Mouse (Mus musculus): Measurements from ENCODE around the gene Dzip3. TPM values are rescaled to one million over a fixed set of nuclear protein-coding genes. Genes with fewer than 3 reads are reported as not detected.

The Dzip3 gene
- 10 to 100 TPM; 12.3 to 15.0 TPM for total RNA-seq (2021)

DNA sequence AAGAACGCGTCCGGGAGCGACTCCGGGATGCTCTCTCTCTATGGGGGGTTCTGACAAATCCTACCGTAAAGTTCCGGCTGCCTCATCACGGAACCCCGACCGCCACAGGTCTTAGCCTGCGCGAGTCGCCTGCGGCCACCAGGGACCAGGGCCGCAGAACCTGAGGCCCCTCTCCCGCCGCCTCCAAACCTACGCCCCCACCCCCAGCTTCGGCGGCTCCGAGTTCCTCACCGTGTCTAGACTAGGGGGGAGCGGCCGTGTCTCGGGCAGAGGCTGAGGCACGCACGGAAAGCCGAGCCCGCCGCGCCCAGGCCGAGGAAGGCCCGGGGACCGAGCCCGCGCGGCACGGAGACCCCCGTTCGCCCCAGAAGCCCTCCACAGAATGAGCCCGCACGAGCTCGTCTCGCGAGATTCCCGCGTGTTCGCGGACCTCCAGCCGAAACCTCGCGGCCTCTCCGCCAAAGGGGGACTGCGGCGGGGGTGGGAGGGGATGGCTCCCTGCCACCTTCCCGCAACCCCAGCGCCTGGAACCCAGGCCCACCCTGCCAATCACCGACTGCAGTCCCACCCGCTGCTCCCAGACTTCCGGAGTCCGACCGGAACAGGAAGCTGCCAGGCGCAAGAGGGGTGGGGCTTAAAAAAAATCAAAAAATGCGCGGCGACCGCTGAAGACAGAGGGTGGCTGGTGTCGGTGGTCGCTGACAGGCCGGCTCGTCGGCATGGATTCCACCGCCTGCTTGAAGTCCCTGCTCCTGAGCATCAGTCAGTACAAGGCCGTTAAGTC, at the start of gene Dzip3, which contains the start of gene Cip2a:
Gene Dzip3, minus strand, starts transcription at position 607 of the 784 bp plus-strand sequence.
Gene Cip2a, plus strand, starts transcription at position 627 of the 784 bp plus-strand sequence.
- DNase-seq = peak; percentile 95

DNA sequence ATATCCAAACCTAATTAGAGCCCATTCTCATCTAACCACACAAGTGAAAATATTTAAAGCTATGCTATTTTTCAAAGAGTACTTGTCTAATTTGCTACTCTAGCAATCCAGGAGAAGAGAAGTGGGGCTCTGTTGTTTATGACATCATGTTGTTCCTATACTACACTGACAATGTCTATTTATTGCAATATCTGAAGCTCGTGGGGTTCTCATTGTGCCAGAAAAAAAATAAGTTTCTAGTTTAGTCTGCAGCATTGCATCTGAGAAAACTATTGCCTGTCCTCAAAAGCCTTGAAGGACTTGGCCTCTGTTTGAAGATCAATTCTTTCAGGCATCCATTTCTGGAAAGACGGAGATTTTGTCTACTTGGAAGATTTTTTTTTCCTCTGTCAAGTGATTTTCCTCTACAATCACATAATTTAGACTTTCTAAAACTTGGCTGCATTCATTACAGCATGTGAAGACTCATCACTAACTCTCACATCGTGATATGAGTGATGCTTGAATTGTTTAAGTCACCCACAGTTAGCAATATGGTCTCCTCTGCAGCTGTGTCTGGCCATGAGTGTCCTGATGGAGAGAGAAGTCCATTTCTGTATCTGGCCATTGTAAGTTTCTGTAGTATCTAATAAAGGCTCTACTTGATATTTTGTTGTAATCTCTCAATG, 46.7 kb upstream of the Dzip3 start:
- DNase-seq = no peak

DNA sequence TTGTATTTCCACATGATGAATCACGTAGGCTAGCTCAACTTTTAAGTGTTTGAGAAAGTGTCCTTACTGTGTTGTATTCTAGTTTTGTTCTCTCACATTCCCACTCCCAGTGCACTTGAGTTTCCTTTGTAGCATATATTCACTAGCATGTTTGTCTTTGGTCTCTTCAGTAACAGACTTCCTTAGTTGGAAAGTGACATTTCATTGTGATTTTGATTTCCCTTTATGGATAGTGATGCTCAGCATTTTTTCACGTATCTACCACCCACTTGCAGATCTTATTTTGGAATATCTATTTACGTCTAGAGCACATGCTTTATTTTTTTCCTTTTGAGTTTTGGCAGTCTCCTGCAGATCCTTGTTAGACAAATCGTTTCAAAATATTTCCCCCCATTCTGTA, 43.8 kb upstream of the Dzip3 start:
- DNase-seq = no peak

DNA sequence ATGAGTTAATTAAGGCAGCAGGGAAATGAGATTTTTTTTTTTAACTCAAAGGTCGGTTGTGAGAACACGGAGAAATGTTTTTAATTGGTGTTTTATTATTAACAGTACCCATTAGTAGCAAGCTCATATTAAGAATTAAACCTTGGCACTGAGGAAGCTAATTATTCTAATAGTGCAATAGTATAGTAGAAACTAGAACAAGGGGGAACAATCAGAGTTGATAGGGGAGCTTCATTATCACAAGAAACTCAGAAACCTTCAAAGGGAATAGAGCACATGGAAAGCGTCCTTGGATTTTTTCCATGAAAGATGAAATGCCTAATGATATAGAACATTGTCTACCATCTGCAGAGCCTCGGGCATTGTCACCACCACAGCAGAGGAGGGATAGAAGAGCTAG, 41.9 kb upstream of the Dzip3 start:
- DNase-seq = no peak

DNA sequence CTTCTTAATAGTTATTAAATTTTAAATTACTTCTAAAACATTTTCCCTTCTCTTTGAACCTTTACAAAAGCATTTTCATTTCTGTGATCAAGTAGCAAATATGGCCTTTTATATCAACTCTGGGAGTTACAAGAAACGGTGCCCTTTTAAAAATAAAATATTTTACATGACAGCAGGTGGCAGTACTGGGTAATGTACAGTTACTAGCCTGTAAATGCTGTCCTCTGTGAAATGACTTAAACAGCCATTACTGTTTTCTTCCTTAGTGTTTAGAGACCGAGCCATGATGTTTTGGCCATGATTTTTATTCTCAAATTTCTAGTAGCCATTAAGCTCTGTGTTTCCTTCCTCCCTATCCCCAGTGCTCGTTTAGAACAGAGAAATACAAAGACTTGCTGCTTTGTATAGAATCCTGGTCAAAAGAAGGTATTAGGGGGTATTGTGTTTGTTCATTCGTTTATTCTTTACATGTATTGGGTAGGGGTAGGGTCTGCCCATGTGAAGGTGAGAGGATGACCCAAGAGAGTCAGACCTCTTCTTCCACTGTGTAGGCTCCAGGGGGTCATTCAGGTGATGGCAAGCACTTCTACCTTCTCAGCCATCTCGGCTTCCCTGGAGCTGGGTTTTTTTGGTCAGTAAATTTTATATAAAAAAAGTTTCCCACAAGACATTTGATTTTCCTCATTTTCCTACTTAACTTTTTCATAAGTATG, 22.8 kb upstream of the Dzip3 start:
- DNase-seq = no peak

DNA sequence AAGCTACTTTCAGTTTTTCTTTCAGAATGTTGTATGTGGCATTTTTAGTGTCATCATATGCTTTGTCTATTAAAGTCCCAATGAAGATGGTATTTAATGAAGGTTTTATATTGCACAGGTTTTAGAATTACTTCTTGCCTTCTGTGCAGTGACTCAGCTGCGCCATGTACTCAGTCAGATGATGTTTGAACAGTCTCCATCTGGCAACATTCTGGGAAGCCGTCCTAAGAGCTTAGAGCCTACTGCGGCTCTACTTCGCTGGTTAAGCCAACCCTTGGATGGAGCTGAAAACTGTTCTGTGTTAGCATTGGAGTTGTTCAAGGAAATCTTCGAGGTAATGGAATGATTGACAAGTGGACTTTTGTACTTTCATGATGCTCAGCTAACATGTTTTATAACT, 10.2 kb upstream of the Dzip3 start:
- no peak for DNase-seq

DNA sequence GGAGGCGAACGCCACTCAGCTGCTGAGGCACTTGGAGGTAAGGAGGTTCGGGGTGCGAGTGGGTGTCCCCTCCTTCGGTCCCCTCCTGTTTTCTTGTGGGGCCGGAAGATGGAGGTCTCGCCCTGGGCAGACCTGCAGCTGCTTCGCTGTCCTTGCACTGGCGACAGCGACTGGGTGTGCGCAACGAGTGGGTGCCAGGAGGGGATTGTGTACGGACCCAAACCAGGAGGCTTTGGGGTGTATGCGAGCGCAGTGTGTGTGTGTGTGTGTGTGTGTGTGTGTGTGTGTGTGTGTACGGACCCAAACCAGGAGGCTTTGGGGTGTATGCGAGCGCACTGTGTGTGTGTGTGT, 353 bp upstream of the Dzip3 start:
- DNase-seq = no peak

DNA sequence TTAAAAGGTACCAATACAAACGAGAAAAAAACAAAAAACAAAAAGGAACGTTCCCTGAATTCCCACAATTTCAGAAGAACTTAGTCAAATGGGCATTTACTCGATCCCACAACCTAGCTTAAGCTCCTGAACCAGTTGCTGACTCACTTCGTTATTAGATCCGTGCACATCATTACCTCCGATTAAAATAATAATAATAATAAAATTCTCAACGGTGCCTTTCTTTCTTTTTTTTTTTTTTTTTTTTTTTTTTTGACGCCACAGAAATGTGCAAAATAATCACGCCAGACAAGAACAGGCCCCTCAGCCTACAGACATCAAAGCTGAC, 770 bp downstream of the Dzip3 start:
- no peak for DNase-seq

DNA sequence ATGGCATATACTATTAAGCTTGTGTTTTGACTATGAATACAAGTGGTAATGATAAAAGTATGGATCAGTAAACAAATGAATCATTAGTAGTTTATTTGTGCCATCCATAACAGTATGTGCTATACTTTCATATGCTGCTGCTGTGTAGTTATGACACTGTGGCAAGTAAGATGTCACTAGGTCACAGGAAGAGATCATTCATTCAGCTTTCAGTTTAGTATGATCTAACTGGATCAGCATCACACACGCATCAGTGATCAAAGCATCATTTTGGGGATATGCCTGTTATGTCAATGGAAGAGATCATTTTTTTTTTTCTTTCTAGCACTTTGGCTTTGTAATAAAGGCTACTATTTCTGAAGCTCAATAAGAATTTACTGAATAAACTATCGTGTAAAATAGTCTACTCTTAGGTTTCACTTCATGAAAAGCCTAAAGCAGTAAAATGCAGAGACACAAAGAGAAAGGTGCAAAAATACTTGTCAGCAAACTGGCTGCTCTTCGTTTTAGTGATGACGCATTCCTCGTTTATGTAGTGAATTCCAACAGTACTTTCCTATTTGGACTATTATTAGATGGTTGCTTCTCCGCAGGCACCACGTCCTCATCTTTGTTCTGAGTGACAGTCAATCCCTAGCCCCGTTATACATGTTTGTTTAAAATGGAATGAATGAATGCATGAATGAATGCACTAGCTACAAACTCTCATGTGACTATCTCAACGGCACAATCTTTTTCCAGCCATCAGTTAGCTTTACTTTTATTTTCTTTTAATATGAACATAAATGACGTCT, 1.3 kb downstream of the Dzip3 start:
- no peak for DNase-seq

GRCm38 (mm10) chr16:48989700-48990099, 4.3 kb downstream of the Dzip3 start:
- no peak for DNase-seq

GRCm38 (mm10) chr16:48985034-48985627, 8.8 kb downstream of the Dzip3 start:
- DNase-seq = no peak

DNA sequence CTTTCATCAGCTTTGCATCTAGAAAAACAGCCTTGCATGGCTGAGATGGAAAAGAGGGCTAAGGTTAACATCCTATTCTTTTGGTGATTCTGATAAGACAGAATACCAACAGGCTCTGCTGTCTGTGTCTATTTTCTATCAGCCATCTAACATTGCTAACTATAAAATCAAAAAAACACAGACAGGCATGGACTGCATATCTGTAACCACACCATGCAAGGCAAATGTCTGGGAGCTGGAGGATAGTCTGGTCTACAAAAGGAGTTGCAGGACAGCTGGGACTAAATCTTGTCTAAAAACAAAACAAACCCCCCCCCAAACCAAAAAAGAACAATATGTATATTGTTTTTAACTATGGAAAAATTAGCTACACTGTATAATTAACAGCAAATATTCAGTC, 14.0 kb downstream of the Dzip3 start:
- no peak for DNase-seq

- no peak for DNase-seq
These were observed 20.4 kb downstream of the Dzip3 start for GRCm38 (mm10) chr16:48973548-48973947.

- DNase-seq = no peak
These were observed 21.0 kb downstream of the Dzip3 start for GRCm38 (mm10) chr16:48972996-48973395.

DNA sequence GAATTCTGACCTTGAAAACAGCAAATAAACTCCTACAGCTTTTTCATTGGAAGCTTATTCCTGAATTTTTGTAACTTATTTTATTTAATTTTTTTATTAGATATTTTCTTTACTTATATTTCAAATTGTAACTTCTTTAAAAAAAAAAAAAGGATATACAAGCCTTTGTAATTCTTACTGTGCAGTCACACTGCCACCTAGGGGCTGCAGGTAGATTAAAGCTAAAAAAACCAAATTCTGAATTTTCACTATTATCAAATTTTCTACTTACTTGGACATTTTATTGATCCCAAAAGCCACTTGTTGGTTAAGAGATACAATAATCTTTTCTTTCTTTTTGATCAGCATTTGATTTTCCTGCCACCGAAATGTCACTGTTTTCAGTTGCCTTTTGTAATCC, 52.2 kb downstream of the Dzip3 start:
- DNase-seq = peak; percentile 22

GRCm38 (mm10) chr16:48923724-48924123, 70.2 kb downstream of the Dzip3 start:
- no peak for DNase-seq

- DNase-seq = no peak
These were observed 80.8 kb downstream of the Dzip3 start for GRCm38 (mm10) chr16:48913206-48913605.

- DNase-seq = no peak
These were observed 82.8 kb downstream of the Dzip3 start for GRCm38 (mm10) chr16:48911184-48911583.

DNA sequence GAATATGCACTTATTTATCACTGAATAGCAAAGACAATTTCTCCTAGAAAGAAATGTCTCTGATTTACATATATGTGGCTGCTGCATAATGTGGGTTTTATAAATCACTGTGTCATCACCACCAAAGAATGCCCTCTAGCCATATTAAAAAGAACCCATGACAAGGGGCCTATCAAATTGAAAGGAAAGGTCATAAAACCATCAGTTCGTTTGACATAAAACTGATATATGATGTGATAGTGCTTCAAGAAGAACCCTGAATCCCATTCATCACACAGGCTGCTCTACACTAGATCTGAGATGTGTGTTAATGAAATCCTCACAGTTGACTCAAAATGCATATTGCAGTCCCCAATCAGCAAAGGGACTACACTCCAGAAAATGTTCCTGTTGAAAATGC, 94.1 kb downstream of the Dzip3 start:
- no peak for DNase-seq

DNA sequence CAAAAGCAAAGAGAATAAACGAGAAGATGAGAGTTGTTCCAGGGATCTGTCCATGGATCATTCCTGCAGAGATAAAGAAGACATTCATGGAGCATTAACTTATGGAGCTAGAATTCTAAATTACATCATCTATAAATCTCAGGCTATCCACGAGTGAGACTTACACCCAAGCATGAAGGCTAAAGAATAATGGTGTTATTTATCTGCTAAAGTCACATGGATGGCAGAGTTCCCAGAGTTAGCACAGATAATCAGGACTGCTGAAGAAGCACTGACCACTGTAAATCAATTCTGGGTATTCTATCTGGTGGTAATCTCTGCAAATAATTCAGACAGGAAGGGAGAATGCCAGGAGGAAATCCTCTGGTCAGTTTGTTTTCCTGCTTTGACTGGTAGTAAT, 103.2 kb downstream of the Dzip3 start:
- DNase-seq = no peak

All from heart, postnatal 4 days (tissue).